Mouse (Mus musculus): ENCODE measurements around the gene Got2.

DNA sequence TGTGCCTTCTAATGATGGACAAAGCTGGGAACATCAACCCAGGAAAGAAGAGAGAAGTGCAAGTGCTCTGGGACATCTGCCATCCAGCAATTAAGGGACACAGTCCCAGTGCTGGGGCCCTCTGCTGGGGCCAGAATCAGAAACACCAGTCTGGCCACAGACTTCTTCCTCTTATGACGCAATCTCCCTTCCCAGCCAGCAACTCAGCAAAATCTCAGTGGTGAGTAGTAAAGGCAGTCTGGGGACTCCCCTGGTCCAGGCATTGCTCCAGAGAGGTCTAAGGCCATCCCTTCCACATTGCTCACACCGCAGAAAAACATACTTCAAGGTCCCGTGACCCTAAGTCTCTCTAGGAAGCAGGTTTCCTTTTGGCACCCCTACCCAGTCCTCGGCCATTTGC is 36.1 kb downstream of the Got2 start:
- TF ChIP-seq CTCF (IDR thresholded peaks at IDR 0.05; ENCODE audit: low read depth) (no peak), EP300 (IDR thresholded peaks at IDR 0.05; ENCODE audit: low read depth) (no peak)
